Mouse (Mus musculus): Measurements from ENCODE around the gene Ctu2. TPM values are rescaled to one million over a fixed set of nuclear protein-coding genes. Genes with fewer than 3 reads are reported as not detected.

Gene Ctu2
- total and polyA plus RNA-seq, 2 experiments, result 7.0 to 27.0 TPM

DNA sequence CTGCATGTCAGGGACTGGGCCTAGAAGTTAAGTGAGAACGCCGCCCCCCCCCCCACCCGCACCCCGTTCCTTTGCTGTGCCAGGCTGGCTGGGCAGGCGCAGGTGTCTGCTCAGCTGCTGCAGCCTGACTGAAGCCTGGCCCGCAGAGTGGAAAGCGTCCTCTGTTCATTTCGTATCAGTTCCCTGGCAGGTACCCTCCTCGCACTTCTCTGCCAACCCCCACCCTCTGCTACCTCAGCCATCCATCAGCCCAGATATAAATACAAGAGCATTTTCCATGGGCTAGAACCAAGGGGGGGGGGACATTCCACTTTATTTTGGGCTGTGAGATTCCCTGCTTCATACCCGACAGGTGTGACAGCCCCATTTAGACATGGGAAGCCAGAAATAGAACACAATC is 23.8 kb upstream of the Ctu2 start:
- 94% methylated on average over 10 of the region's 10 CpGs for WGBS
- Histone ChIP-seq H3K27me3 (ENCODE audit: control insufficient read depth, insufficient read depth, low read length) (no peaks in the 10 kb centered on the region), H3K27ac (replicated peaks; ENCODE audit: insufficient read depth, low read depth, low read length) (no peak overlapping the region)

DNA sequence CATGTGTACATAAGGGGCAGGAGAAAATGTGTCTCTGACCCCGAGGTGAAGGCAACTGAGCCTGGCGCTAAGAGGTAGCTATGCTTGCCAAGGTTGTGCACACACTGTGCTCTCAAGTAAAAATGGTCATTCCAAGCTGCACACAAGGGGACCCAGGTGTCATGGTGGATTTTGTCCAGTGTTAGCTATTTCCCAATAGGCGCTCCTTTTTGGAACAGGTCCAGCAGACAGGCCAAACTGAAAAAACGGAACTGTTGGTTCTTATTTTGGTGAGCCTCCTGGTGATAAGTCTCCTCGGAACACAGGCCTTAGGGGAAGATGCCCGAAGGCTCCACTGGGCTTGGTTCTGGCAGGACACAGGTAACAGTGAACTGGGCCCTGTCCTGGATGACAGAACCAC is 21.5 kb upstream of the Ctu2 start:
- no peaks in the 10 kb centered on the region for H3K27me3 ChIP-seq (ENCODE audit: control insufficient read depth, insufficient read depth, low read length)
- WGBS, result 76% methylated on average over 6 of the region's 6 CpGs

More for the DNA sequence above, 23.8 kb upstream of the Ctu2 start:
- no peaks in the 10 kb centered on the region for H3K79me2 ChIP-seq (ENCODE audit: control insufficient read depth, insufficient read depth, low read length)
- no peak for TF ChIP-seq CTCF (IDR thresholded peaks at IDR 0.05; ENCODE audit: low read depth, low read length)
- no peak for TF ChIP-seq POLR2A (IDR thresholded peaks at IDR 0.05; ENCODE audit: extremely low read depth, insufficient read depth, low read length)
- no peak for DNase-seq (ENCODE audit: extremely low read depth, low read depth, low spot score)
- H3K4me1 ChIP-seq (ENCODE audit: control insufficient read depth, insufficient read depth, low read length), result no peaks in the 10 kb centered on the region
- H3K36me3 ChIP-seq (ENCODE audit: control insufficient read depth, insufficient read depth, low read length), result no peaks in the 10 kb centered on the region
- H3K9ac ChIP-seq (ENCODE audit: low read depth, low read length), result no peak overlapping the region
- H3K4me3 ChIP-seq (ENCODE audit: insufficient read depth, low read depth, low read length), result no peak overlapping the region

DNA sequence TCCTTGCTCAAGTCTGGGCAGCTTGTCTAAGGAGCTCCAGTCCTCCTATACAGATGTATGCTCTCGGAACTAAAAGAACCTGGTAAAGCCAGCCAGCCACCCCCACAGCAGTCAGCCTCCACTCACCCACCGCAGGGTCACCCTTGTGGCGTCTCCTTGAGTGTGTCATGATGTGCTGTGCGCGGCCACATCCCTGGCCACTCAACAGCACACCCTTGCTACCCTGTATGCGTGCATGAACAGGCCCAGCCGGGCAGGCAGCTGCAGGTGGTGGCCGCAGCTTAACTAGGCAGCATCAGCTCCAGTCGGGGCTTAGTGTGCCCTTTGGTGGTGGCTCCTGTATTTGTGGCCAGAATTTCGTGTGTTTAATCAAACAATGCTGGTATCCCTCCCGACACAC is 18.8 kb upstream of the Ctu2 start:
- Histone ChIP-seq H3K79me2 (ENCODE audit: control insufficient read depth, insufficient read depth, low read length) (no peaks in the 10 kb centered on the region), H3K27ac (replicated peaks; ENCODE audit: insufficient read depth, low read depth, low read length) (no peak overlapping the region), H3K9ac (ENCODE audit: low read depth, low read length) (no peak overlapping the region), H3K4me1 (ENCODE audit: control insufficient read depth, insufficient read depth, low read length) (peaks cover 9% of the 10 kb centered on the region), H3K36me3 (ENCODE audit: control insufficient read depth, insufficient read depth, low read length) (no peaks in the 10 kb centered on the region), H3K27me3 (ENCODE audit: control insufficient read depth, insufficient read depth, low read length) (no peaks in the 10 kb centered on the region), H3K4me3 (ENCODE audit: insufficient read depth, low read depth, low read length) (no peak overlapping the region)
- DNase-seq (ENCODE audit: extremely low read depth, low read depth, low spot score), result no peak
- TF ChIP-seq POLR2A (IDR thresholded peaks at IDR 0.05; ENCODE audit: extremely low read depth, insufficient read depth, low read length), result no peak
- 89% methylated on average over 11 of the region's 11 CpGs for WGBS

More for the DNA sequence above, 21.5 kb upstream of the Ctu2 start:
- TF ChIP-seq CTCF (IDR thresholded peaks at IDR 0.05; ENCODE audit: low read depth, low read length) (no peak), POLR2A (IDR thresholded peaks at IDR 0.05; ENCODE audit: extremely low read depth, insufficient read depth, low read length) (no peak)
- Histone ChIP-seq H3K27ac (replicated peaks; ENCODE audit: insufficient read depth, low read depth, low read length) (no peak overlapping the region), H3K9ac (ENCODE audit: low read depth, low read length) (no peak overlapping the region), H3K4me3 (ENCODE audit: insufficient read depth, low read depth, low read length) (no peak overlapping the region), H3K4me1 (ENCODE audit: control insufficient read depth, insufficient read depth, low read length) (no peaks in the 10 kb centered on the region), H3K79me2 (ENCODE audit: control insufficient read depth, insufficient read depth, low read length) (no peaks in the 10 kb centered on the region), H3K36me3 (ENCODE audit: control insufficient read depth, insufficient read depth, low read length) (no peaks in the 10 kb centered on the region)
- no peak for DNase-seq (ENCODE audit: extremely low read depth, low read depth, low spot score)

DNA sequence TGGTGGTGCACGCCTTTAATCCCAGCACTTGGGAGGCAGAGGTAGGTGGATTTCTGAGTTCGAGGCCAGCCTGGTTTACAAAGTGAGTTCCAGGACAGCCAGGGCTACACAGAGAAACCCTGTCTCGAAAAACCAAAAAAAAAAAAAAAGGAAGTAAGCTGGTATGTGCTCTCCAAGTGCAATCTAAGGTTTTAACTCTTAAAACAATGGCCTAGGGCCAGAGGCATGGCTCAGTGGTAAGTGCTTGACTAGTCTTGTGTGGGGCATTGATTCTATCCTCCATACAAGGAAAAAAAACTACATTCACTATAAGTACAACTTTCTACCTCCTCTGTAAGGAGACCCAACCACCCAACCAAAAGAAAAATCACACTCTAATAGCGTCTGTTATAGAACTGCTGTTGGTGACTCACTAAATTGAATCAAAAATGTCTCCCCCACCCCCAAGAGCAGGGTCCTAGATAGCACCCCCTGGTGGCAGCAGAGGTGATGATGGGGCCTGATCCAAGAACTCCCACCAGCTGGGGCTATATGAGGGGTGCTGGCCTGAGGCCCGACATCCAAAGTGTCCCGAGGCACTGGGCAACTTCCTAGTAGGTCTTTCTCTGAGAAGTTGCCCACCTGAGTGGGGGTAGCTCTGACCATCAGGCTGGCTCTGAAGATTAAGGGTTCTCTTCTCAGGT is 16.6 kb upstream of the Ctu2 start:
- H3K27me3 ChIP-seq (ENCODE audit: control insufficient read depth, insufficient read depth, low read length), result no peaks in the 10 kb centered on the region
- H3K4me1 ChIP-seq (ENCODE audit: control insufficient read depth, insufficient read depth, low read length), result peaks cover 15% of the 10 kb centered on the region
- no peak overlapping the region for H3K27ac ChIP-seq (replicated peaks; ENCODE audit: insufficient read depth, low read depth, low read length)
- WGBS, result 85% methylated on average over 6 of the region's 6 CpGs
- no peak for DNase-seq (ENCODE audit: extremely low read depth, low read depth, low spot score)
- TF ChIP-seq POLR2A (IDR thresholded peaks at IDR 0.05; ENCODE audit: extremely low read depth, insufficient read depth, low read length) (no peak), CTCF (IDR thresholded peaks at IDR 0.05; ENCODE audit: low read depth, low read length) (peak; percentile 36; the same call in 1 of the 2 replicates)
- H3K4me3 ChIP-seq (ENCODE audit: insufficient read depth, low read depth, low read length), result no peak overlapping the region
- no peak overlapping the region for H3K9ac ChIP-seq (ENCODE audit: low read depth, low read length)
- no peaks in the 10 kb centered on the region for H3K36me3 ChIP-seq (ENCODE audit: control insufficient read depth, insufficient read depth, low read length)
- H3K79me2 ChIP-seq (ENCODE audit: control insufficient read depth, insufficient read depth, low read length), result no peaks in the 10 kb centered on the region

DNA sequence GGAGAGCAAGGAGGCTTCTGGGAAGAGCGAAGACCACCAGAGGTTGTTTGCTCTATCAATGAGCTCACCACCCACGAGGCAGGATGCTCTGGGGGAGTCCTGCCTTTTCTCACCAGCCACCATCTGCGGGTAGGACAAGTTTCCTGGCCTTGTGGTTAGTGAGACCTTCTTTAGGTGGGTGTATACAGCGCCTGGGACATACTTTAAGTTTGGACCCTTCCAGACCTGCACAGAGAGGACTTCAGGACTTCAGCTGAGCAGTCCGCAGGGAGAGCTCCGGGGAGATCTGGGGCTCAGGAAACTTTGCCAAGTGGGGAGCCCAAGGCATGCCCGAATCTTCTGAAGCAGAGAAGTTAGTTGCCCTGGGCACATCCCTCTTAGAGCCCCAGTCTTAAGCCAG is 16.0 kb upstream of the Ctu2 start:
- no peaks in the 10 kb centered on the region for H3K36me3 ChIP-seq (ENCODE audit: control insufficient read depth, insufficient read depth, low read length)
- H3K27ac ChIP-seq (replicated peaks; ENCODE audit: insufficient read depth, low read depth, low read length), result no peak overlapping the region
- no peak overlapping the region; the same call in 1 of the 2 replicates for H3K9ac ChIP-seq (ENCODE audit: low read depth, low read length)
- DNase-seq (ENCODE audit: extremely low read depth, low read depth, low spot score), result no peak
- H3K79me2 ChIP-seq (ENCODE audit: control insufficient read depth, insufficient read depth, low read length), result no peaks in the 10 kb centered on the region
- no peaks in the 10 kb centered on the region for H3K27me3 ChIP-seq (ENCODE audit: control insufficient read depth, insufficient read depth, low read length)
- peaks cover 15% of the 10 kb centered on the region for H3K4me1 ChIP-seq (ENCODE audit: control insufficient read depth, insufficient read depth, low read length)
- TF ChIP-seq POLR2A (IDR thresholded peaks at IDR 0.05; ENCODE audit: extremely low read depth, insufficient read depth, low read length) (no peak), CTCF (IDR thresholded peaks at IDR 0.05; ENCODE audit: low read depth, low read length) (no peak)
- H3K4me3 ChIP-seq (ENCODE audit: insufficient read depth, low read depth, low read length), result peak overlapping the region; percentile 27; the same call in 1 of the 2 replicates
- WGBS, result 47% methylated on average over 7 of the region's 7 CpGs
